8 mouse cellular contexts compared by ENCODE assay signal in genomic region chr8:93661739-93662138, GRCm38 (mm10).
DNase-seq lines count a peak whose midpoint lies in the region; ATAC-seq lines count a peak whose summit lies in the region.

No protein-coding gene starts in this region.

- H3K36me3 ChIP-seq in hindbrain, embryonic 11.5 days (ENCODE audit: control insufficient read depth, insufficient read depth, low read length), result no peaks in the 10 kb centered on the region
- H3K36me3 ChIP-seq in lung, embryonic 15.5 days, result no peaks in the 10 kb centered on the region

- no peaks in the 10 kb centered on the region for H3K4me1 ChIP-seq in hindbrain, embryonic 11.5 days (replicated peaks; ENCODE audit: control insufficient read depth, insufficient read depth, low read length)
- H3K4me1 ChIP-seq in lung, embryonic 15.5 days, result peaks cover 5% of the 10 kb centered on the region; the same call in 1 of the 2 replicates

- H3K9me3 ChIP-seq in hindbrain, embryonic 11.5 days (ENCODE audit: control insufficient read depth, low read length), result no peaks in the 10 kb centered on the region
- no peaks in the 10 kb centered on the region for H3K9me3 ChIP-seq in lung, embryonic 15.5 days

- H3K27ac ChIP-seq in hindbrain, embryonic 11.5 days (ENCODE audit: low read depth, low read length), result no peak overlapping the region
- no peak overlapping the region for H3K27ac ChIP-seq in lung, embryonic 15.5 days

- peak overlapping the region; percentile 35 for H3K4me2 ChIP-seq in hindbrain, embryonic 11.5 days (replicated peaks; ENCODE audit: low read depth, low read length)
- peak overlapping the region; percentile 56 for H3K4me2 ChIP-seq in lung, embryonic 15.5 days

- DNase-seq in NIH3T3 (ENCODE audit: low read depth), result peak; percentile 74
- DNase-seq in cerebellum, adult 9-10 months, result peak; percentile 90
- DNase-seq in frontal cortex, postnatal 10 days (ENCODE audit: low spot score in 2 of 2), result peak; percentile 65 to 79
- DNase-seq in hindbrain, embryonic 11.5 days (ENCODE audit: low spot score), result peak; percentile 91
- peak; percentile 82 for DNase-seq in layer of hippocampus, adult 9-11 months
- peak; percentile 57 for DNase-seq in retina, adult 2 months (ENCODE audit: low read depth, low spot score)
- peak; percentile 32 for DNase-seq in urinary bladder, postnatal 10 days (ENCODE audit: low spot score)

- ATAC-seq in hindbrain, embryonic 11.5 days (ENCODE audit: low FRiP score), result peak; percentile 93
- ATAC-seq in lung, embryonic 15.5 days (ENCODE audit: borderline replicate concordance, extremely low read depth, low FRiP score, low TSS enrichment), result peak; percentile 81; the same call in 1 of the 2 replicates

- WGBS in hindbrain, embryonic 11.5 days, result 4% methylated on average over 15 of the region's 15 CpGs
- WGBS in lung, embryonic 15.5 days, result 6% methylated on average over 15 of the region's 15 CpGs

- H3K9ac ChIP-seq in hindbrain, embryonic 11.5 days (ENCODE audit: low read depth, low read length), result peak overlapping the region; percentile 12; the same call in 1 of the 2 replicates
- H3K9ac ChIP-seq in lung, embryonic 15.5 days, result no peak overlapping the region

- H3K27me3 ChIP-seq in hindbrain, embryonic 11.5 days (ENCODE audit: control insufficient read depth, insufficient read depth, low read length), result no peaks in the 10 kb centered on the region
- H3K27me3 ChIP-seq in lung, embryonic 15.5 days, result no peaks in the 10 kb centered on the region

- H3K4me3 ChIP-seq in hindbrain, embryonic 11.5 days (ENCODE audit: low read depth, low read length), result 0 out of 2 replicates have a peak overlapping the region, but pooled peaks have one; percentile 3
- H3K4me3 ChIP-seq in lung, embryonic 15.5 days, result peak overlapping the region; percentile 27

Comparison
In these comparisons a context has a peak if more than half of its experiments do, and no peak if none do; other contexts are left out.
1. DNase-seq: peak in every context shown above with its lines; median percentile 91 in hindbrain, embryonic 11.5 days; 90 in cerebellum, adult 9-10 months; 82 in layer of hippocampus, adult 9-11 months; 74 in NIH3T3; 72 in frontal cortex, postnatal 10 days; 57 in retina, adult 2 months; 32 in urinary bladder, postnatal 10 days.